Comparison of ENCODE assay signal across 8 mouse cellular contexts in genomic region chr2:121289730-121290540, GRCm38 (mm10). TPM values are rescaled to one million over a fixed set of nuclear protein-coding genes. Genes with fewer than 3 reads are reported as not detected.
DNase-seq lines count a peak whose midpoint lies in the region; ATAC-seq and TF ChIP-seq lines count a peak whose summit lies in the region.

No protein-coding gene starts in this region.

- H3K27me3 ChIP-seq in lung, postnatal 0 days (replicated peaks; ENCODE audit: insufficient read depth, low read length): peaks cover 24% of the 10 kb centered on the region
- peaks cover 15% of the 10 kb centered on the region for H3K27me3 ChIP-seq in heart, embryonic 16.5 days (ENCODE audit: control insufficient read depth, insufficient read depth, low read length)
- peaks cover 60% of the 10 kb centered on the region for H3K27me3 ChIP-seq in midbrain, embryonic 10.5 days (ENCODE audit: low read depth, poor library complexity, severe bottlenecking)

- peak overlapping the region; percentile 72 for H3K4me2 ChIP-seq in lung, postnatal 0 days (replicated peaks; ENCODE audit: low read depth, low read length)
- H3K4me2 ChIP-seq in heart, embryonic 16.5 days (ENCODE audit: low read depth, low read length): peak overlapping the region; percentile 95

- H3K36me3 ChIP-seq in lung, postnatal 0 days (ENCODE audit: insufficient read depth, low read length): no peaks in the 10 kb centered on the region
- H3K36me3 ChIP-seq in heart, embryonic 16.5 days (ENCODE audit: control insufficient read depth, insufficient read depth): no peaks in the 10 kb centered on the region
- H3K36me3 ChIP-seq in midbrain, embryonic 10.5 days: no peaks in the 10 kb centered on the region

- H3K9ac ChIP-seq in lung, postnatal 0 days (replicated peaks; ENCODE audit: low read depth): no peak overlapping the region
- peak overlapping the region; percentile 67 for H3K9ac ChIP-seq in heart, embryonic 16.5 days (ENCODE audit: low read length)

- H3K4me3 ChIP-seq in lung, postnatal 0 days (ENCODE audit: low read depth, low read length): peak overlapping the region; percentile 37
- H3K4me3 ChIP-seq in heart, embryonic 16.5 days (ENCODE audit: low read length): peak overlapping the region; percentile 74
- H3K4me3 ChIP-seq in midbrain, embryonic 10.5 days: peak overlapping the region; percentile 68

- H3K4me1 ChIP-seq in lung, postnatal 0 days (ENCODE audit: insufficient read depth, low read depth, low read length): peaks cover 5% of the 10 kb centered on the region; the same call in 1 of the 2 replicates
- H3K4me1 ChIP-seq in heart, embryonic 16.5 days (ENCODE audit: control insufficient read depth, insufficient read depth, low read length): peaks cover 15% of the 10 kb centered on the region
- H3K4me1 ChIP-seq in midbrain, embryonic 10.5 days: peaks cover 45% of the 10 kb centered on the region

- no peak; the same call in 1 of the 2 replicates for TF ChIP-seq CTCF in lung, postnatal 0 days (IDR thresholded peaks at IDR 0.05)

- H3K27ac ChIP-seq in lung, postnatal 0 days (ENCODE audit: low read length): no peak overlapping the region
- H3K27ac ChIP-seq in heart, embryonic 16.5 days (ENCODE audit: low read length): no peak overlapping the region
- peak overlapping the region; percentile 84 for H3K27ac ChIP-seq in midbrain, embryonic 10.5 days (replicated peaks)

- H3K9me3 ChIP-seq in lung, postnatal 0 days (ENCODE audit: low read length): no peaks in the 10 kb centered on the region
- no peaks in the 10 kb centered on the region for H3K9me3 ChIP-seq in heart, embryonic 16.5 days (replicated peaks; ENCODE audit: control insufficient read depth, low read length)
- no peaks in the 10 kb centered on the region for H3K9me3 ChIP-seq in midbrain, embryonic 10.5 days (replicated peaks)

- TF ChIP-seq EP300 in lung, postnatal 0 days (IDR thresholded peaks at IDR 0.05): no peak

- no peak for DNase-seq in cerebellum, adult 8-10 months
- DNase-seq in lung, postnatal 0 days (ENCODE audit: low spot score): no peak
- DNase-seq in lung, postnatal 25 days (ENCODE audit: low spot score): no peak
- no peak for DNase-seq in midbrain, embryonic 10.5 days (ENCODE audit: low spot score)
- no peak for DNase-seq in layer of hippocampus, postnatal 14 days (ENCODE audit: low spot score in 2 of 2)

- peak; percentile 22; the same call in 1 of the 2 replicates for ATAC-seq in cerebellum, adult (ENCODE audit: insufficient number of reproducible peaks, low FRiP score, low TSS enrichment)
- no peak; the same call in 1 of the 2 replicates for ATAC-seq in lung, postnatal 0 days
- peak; percentile 3; the same call in 1 of the 2 replicates for ATAC-seq in heart, embryonic 16.5 days (replicated peaks; ENCODE audit: extremely low read depth, insufficient read depth, low FRiP score)
- ATAC-seq in erythroid progenitor cell, adult 5-6 weeks (replicated peaks; ENCODE audit: low FRiP score, poor library complexity, severe bottlenecking): no peak

- WGBS in lung, postnatal 0 days: 5% methylated on average over 36 of the region's 36 CpGs
- 4% methylated on average over 36 of the region's 36 CpGs for WGBS in heart, embryonic 16.5 days
- WGBS in midbrain, embryonic 10.5 days: 3% methylated on average over 36 of the region's 36 CpGs

RNA-seq across cellular contexts. Expression of gene Map1a, which starts 0.5 kb away (rescaled TPM):
- 1.3 and 1.9 TPM in 2 replicates for polyA plus RNA-seq in lung, postnatal 0 days (2015; fragmentation: Nextera tagmentation; extraction: Ambion mirVana)
- polyA plus RNA-seq in heart, embryonic 16.5 days (2015; fragmentation: Nextera tagmentation; extraction: Ambion mirVana): 3.7 and 4.0 TPM in 2 replicates
- polyA plus RNA-seq in midbrain, embryonic 10.5 days (2016; fragmentation: Nextera tagmentation; extraction: Ambion mirVana): 7.8 and 11.4 TPM in 2 replicates
- 0.36 TPM in 1 of 2 replicates, not detected in the other for total RNA-seq in erythroid progenitor cell, adult 5-6 weeks (2015; ENCODE audit: low replicate concordance)
- 0.64 and 0.83 TPM in 2 replicates for total RNA-seq in erythroid progenitor cell, adult 5-6 weeks (2017; ENCODE audit: low replicate concordance)
- 100 to 1,000 TPM; 472 to 505 TPM for total RNA-seq in layer of hippocampus, postnatal 14 days (2021)

RNA-seq across cellular contexts. Expression of gene Trp53bp1, which starts 18.7 kb away (rescaled TPM):
- 9.8 and 16.6 TPM in 2 replicates for polyA plus RNA-seq in lung, postnatal 0 days (2015; fragmentation: Nextera tagmentation; extraction: Ambion mirVana)
- polyA plus RNA-seq in heart, embryonic 16.5 days (2015; fragmentation: Nextera tagmentation; extraction: Ambion mirVana): 34.5 and 42.4 TPM in 2 replicates
- polyA plus RNA-seq in midbrain, embryonic 10.5 days (2016; fragmentation: Nextera tagmentation; extraction: Ambion mirVana): 115 and 146 TPM in 2 replicates
- 42.8 and 53.0 TPM in 2 replicates for total RNA-seq in erythroid progenitor cell, adult 5-6 weeks (2015; ENCODE audit: low replicate concordance)
- total RNA-seq in erythroid progenitor cell, adult 5-6 weeks (2017; ENCODE audit: low replicate concordance): 78.3 and 98.6 TPM in 2 replicates
- 100 to 1,000 TPM; 140 to 152 TPM for total RNA-seq in layer of hippocampus, postnatal 14 days (2021)

Comparison
In these comparisons a context has a peak if more than half of its experiments do, and no peak if none do; other contexts are left out.
1. ATAC-seq: peak in cerebellum, adult (single experiment) and heart, embryonic 16.5 days (single experiment); none in lung, postnatal 0 days (single experiment) and erythroid progenitor cell, adult 5-6 weeks (single experiment).
2. Peak in every context shown above with its lines, with median percentiles within 50 percentile points of each other: H3K4me3 ChIP-seq.